Mouse (Mus musculus) megakaryocyte, adult 5-6 weeks (primary cell): Measurements from ENCODE around the gene Hnrnpab. TPM values are rescaled to one million over a fixed set of nuclear protein-coding genes. Genes with fewer than 3 reads are reported as not detected.
A peak's percentile ranks its signal among the peaks of the same experiment; 100 is the strongest.

Experiments used
- ATAC-seq: 2 replicates; pipeline ENCODE4 v1.8.0; 2016; ENCODE audit warnings: mild to moderate bottlenecking, inconsistent platforms; ENCODE audit not compliant: poor library complexity, severe bottlenecking
- total RNA-seq, 2 experiments: library from RNA; stranded (forward) in 1 of 2; stranded (reverse) in 1 of 2; fragments of 153-499, 151-499 nt in 1 of 2; fragments of 221-1000, 200-1000 nt in 1 of 2; gene quantifications; 2 replicates each; pipeline versions ENCODE4 v1.2.3 to v1.2.4; 2015 to 2017

Gene Hnrnpab
- 319 and 341 TPM in 2 replicates for total RNA-seq (2015)
- 548 and 571 TPM in 2 replicates for total RNA-seq (2017)

GRCm38 (mm10) chr11:51606447-51607095 is at the start of gene Hnrnpab:
Hnrnpab (minus strand) TSS chr11:51606847.
- peak; percentile 91 for ATAC-seq

GRCm38 (mm10) chr11:51654891-51655290 is 48.2 kb upstream of the Hnrnpab start:
- ATAC-seq, result no peak

GRCm38 (mm10) chr11:51653736-51654135 is 47.1 kb upstream of the Hnrnpab start:
- ATAC-seq, result no peak

GRCm38 (mm10) chr11:51652889-51653418 is 46.3 kb upstream of the Hnrnpab start:
- ATAC-seq, result no peak

- ATAC-seq, result peak; percentile 80
Observed at GRCm38 (mm10) chr11:51650691-51651515, 44.3 kb upstream of the Hnrnpab start, which contains the start of the genes N4bp3 and D930048N14Rik. N4bp3 (minus strand) TSS chr11:51650842. D930048N14Rik (plus strand) TSS chr11:51650954.

GRCm38 (mm10) chr11:51650261-51650660 is 43.6 kb upstream of the Hnrnpab start:
- peak; percentile 15; the same call in 1 of the 2 replicates for ATAC-seq

- ATAC-seq, result peak; percentile 45; the same call in 1 of the 2 replicates
Observed at GRCm38 (mm10) chr11:51649889-51650199, 43.2 kb upstream of the Hnrnpab start.

GRCm38 (mm10) chr11:51649111-51649888 is 42.7 kb upstream of the Hnrnpab start:
- ATAC-seq, result no peak

GRCm38 (mm10) chr11:51648566-51648965 is 41.9 kb upstream of the Hnrnpab start:
- ATAC-seq, result no peak

GRCm38 (mm10) chr11:51646751-51647667 is 40.4 kb upstream of the Hnrnpab start:
- ATAC-seq, result no peak

- ATAC-seq, result no peak
Observed at GRCm38 (mm10) chr11:51646245-51646644, 39.6 kb upstream of the Hnrnpab start.

GRCm38 (mm10) chr11:51645293-51645692 is 38.6 kb upstream of the Hnrnpab start:
- no peak for ATAC-seq

- ATAC-seq, result peak; percentile 91
Observed at GRCm38 (mm10) chr11:51644217-51644616, 37.6 kb upstream of the Hnrnpab start.

GRCm38 (mm10) chr11:51643761-51644160 is 37.1 kb upstream of the Hnrnpab start:
- peak; percentile 37 for ATAC-seq

GRCm38 (mm10) chr11:51643202-51643601 is 36.6 kb upstream of the Hnrnpab start:
- ATAC-seq, result no peak

- ATAC-seq, result no peak
Observed at GRCm38 (mm10) chr11:51640748-51641147, 34.1 kb upstream of the Hnrnpab start.

- no peak for ATAC-seq
Observed at GRCm38 (mm10) chr11:51638497-51638896, 31.9 kb upstream of the Hnrnpab start.

- peak; percentile 78 for ATAC-seq
Observed at GRCm38 (mm10) chr11:51637971-51638414, 31.3 kb upstream of the Hnrnpab start.

GRCm38 (mm10) chr11:51636323-51636684 is 29.7 kb upstream of the Hnrnpab start:
- ATAC-seq, result peak; percentile 53
